Mouse (Mus musculus) right cerebral cortex, postnatal 36 days (tissue): ENCODE measurements around the gene Map4k5.

ENCODE experiments used
- DNase-seq, 2 experiments: peaks; one replicate each; pipeline ENCODE4 v3.0.0; 2022; ENCODE audit warnings: low spot score in 2 of 2, mixed read lengths in 1 of 2

Gene Map4k5

GRCm38 (mm10) chr12:69887776-69888175, 5.2 kb downstream of the Map4k5 start:
- DNase-seq = no peak

- DNase-seq = no peak
Measured at GRCm38 (mm10) chr12:69885170-69885923, 7.7 kb downstream of the Map4k5 start.

- no peak for DNase-seq
Measured at GRCm38 (mm10) chr12:69884053-69884452, 8.9 kb downstream of the Map4k5 start.

- no peak for DNase-seq
Measured at GRCm38 (mm10) chr12:69881198-69881905, 11.6 kb downstream of the Map4k5 start.

- no peak for DNase-seq
Measured at GRCm38 (mm10) chr12:69879739-69880138, 13.3 kb downstream of the Map4k5 start.

GRCm38 (mm10) chr12:69879172-69879665, 13.8 kb downstream of the Map4k5 start:
- DNase-seq = no peak

GRCm38 (mm10) chr12:69877842-69878363, 15.1 kb downstream of the Map4k5 start:
- DNase-seq = no peak

- DNase-seq = no peak
Measured at GRCm38 (mm10) chr12:69871632-69872031, 21.4 kb downstream of the Map4k5 start.

GRCm38 (mm10) chr12:69867338-69867737, 25.7 kb downstream of the Map4k5 start:
- DNase-seq = no peak

- DNase-seq = no peak
Measured at GRCm38 (mm10) chr12:69864164-69864692, 28.8 kb downstream of the Map4k5 start.

GRCm38 (mm10) chr12:69863505-69863904, 29.5 kb downstream of the Map4k5 start:
- no peak for DNase-seq

GRCm38 (mm10) chr12:69858847-69859246, 34.2 kb downstream of the Map4k5 start:
- DNase-seq = no peak

- DNase-seq = no peak
Measured at GRCm38 (mm10) chr12:69857597-69857996, 35.4 kb downstream of the Map4k5 start.

GRCm38 (mm10) chr12:69856398-69856797, 36.6 kb downstream of the Map4k5 start:
- DNase-seq = no peak

- no peak for DNase-seq
Measured at GRCm38 (mm10) chr12:69855641-69856300, 37.2 kb downstream of the Map4k5 start.

GRCm38 (mm10) chr12:69853942-69854341, 39.1 kb downstream of the Map4k5 start:
- DNase-seq = no peak

GRCm38 (mm10) chr12:69853387-69853786, 39.6 kb downstream of the Map4k5 start:
- no peak for DNase-seq

- no peak for DNase-seq
Measured at GRCm38 (mm10) chr12:69852288-69852687, 40.7 kb downstream of the Map4k5 start.

- no peak for DNase-seq
Measured at GRCm38 (mm10) chr12:69848083-69848878, 44.7 kb downstream of the Map4k5 start.

GRCm38 (mm10) chr12:69846499-69846898, 46.5 kb downstream of the Map4k5 start:
- DNase-seq = no peak

- DNase-seq = no peak
Measured at GRCm38 (mm10) chr12:69845722-69846121, 47.3 kb downstream of the Map4k5 start.
